Mouse (Mus musculus): Measurements from ENCODE around the gene Ncf2. TPM values are rescaled to one million over a fixed set of nuclear protein-coding genes. Genes with fewer than 3 reads are reported as not detected.

Ncf2 gene
- polyA plus RNA-seq, 1 experiment from 2014 or later = 2.6 TPM

- ATAC-seq (ENCODE audit: low FRiP score, low TSS enrichment) (no peak), DNase-seq (ENCODE audit: low spot score) (no peak)
- Histone ChIP-seq H3K9me3 (ENCODE audit: control insufficient read depth, low read length) (no peaks in the 10 kb centered on the region), H3K27me3 (ENCODE audit: control insufficient read depth, insufficient read depth, low read length) (no peaks in the 10 kb centered on the region), H3K4me1 (replicated peaks; ENCODE audit: control insufficient read depth, insufficient read depth) (no peaks in the 10 kb centered on the region), H3K4me3 (ENCODE audit: low read depth, low read length) (no peak overlapping the region), H3K4me2 (replicated peaks; ENCODE audit: low read depth) (no peak overlapping the region), H3K36me3 (ENCODE audit: control insufficient read depth, insufficient read depth, low read length) (0 out of 2 replicates have a peak, but pooled peaks cover 3% of the 10 kb centered on the region), H3K9ac (ENCODE audit: low read length) (no peak overlapping the region), H3K27ac (replicated peaks) (no peak overlapping the region)
- WGBS = 60% methylated on average over 6 of the region's 6 CpGs
- TF ChIP-seq CTCF (IDR thresholded peaks at IDR 0.05; ENCODE audit: low read depth) (no peak), EP300 (optimal IDR thresholded peaks at IDR 0.05) (no peak)
These were observed 32.3 kb downstream of the Ncf2 start for GRCm38 (mm10) chr1:152832316-152832715.

DNA sequence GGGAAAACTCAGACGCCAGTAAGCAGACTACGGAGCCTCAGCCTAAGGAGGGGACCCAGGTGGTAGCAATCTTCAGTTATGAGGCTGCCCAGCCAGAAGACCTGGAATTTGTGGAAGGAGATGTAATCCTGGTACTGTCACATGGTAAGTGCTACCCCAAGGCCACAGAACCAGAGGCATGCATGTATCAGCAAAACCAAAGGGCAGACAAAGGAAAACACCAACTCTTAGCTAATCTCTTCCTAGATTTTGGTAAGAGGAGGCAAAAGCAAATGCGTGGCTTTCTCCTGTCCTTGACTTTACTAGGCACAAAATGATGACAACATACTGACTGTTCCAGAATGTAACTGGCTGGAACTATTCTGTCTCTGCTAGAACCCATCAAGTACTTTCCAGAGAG is 35.1 kb downstream of the Ncf2 start:
- WGBS = 97% methylated on average over 3 of the region's 3 CpGs
- H3K36me3 ChIP-seq (ENCODE audit: control insufficient read depth, insufficient read depth, low read length) = peaks cover 12% of the 10 kb centered on the region; the same call in 1 of the 2 replicates
- no peak for TF ChIP-seq EP300 (optimal IDR thresholded peaks at IDR 0.05)
- TF ChIP-seq CTCF (IDR thresholded peaks at IDR 0.05; ENCODE audit: low read depth) = no peak

DNA sequence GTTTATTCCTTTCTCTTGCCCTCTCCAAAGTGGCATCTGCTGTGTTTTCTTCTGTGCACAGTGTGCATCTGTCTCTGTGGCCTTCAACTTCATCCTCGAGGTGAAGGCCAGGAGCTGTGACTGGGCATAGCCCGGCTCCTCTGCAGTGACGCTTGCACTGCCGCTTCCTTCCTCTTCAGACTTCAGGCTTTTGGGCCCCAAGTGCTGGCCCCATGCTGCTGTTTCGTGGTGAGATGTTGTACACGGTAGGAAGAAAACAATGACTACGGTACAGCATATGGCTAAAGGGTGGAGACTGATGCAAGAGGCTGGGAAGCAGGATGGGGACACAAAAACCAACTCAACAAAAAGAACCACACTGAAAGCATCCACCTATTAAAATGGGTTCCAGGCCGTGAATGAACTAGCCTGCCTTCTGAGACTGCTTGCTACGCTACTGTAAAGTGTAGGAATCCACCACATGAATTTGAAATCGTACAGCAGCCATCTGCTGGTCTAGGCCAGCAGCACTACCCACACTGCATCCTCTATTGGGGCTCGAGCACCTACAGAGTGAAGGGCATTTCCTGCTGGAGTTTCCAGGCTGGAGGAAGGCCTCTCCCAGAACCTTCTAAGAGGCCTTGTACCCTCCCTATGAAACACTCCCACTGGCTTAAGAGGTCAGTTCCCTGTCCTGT is 38.2 kb downstream of the Ncf2 start:
- H3K36me3 ChIP-seq (ENCODE audit: control insufficient read depth, insufficient read depth, low read length) = peaks cover 16% of the 10 kb centered on the region
- no peak for ATAC-seq (ENCODE audit: low FRiP score, low TSS enrichment)

More for the DNA sequence above, 35.1 kb downstream of the Ncf2 start:
- H3K4me2 ChIP-seq (replicated peaks; ENCODE audit: low read depth) = no peak overlapping the region
- no peak overlapping the region for H3K27ac ChIP-seq (replicated peaks)
- no peak for DNase-seq (ENCODE audit: low spot score)
- ATAC-seq (ENCODE audit: low FRiP score, low TSS enrichment) = no peak
- H3K4me3 ChIP-seq (ENCODE audit: low read depth, low read length) = no peak overlapping the region
- no peaks in the 10 kb centered on the region for H3K27me3 ChIP-seq (ENCODE audit: control insufficient read depth, insufficient read depth, low read length)
- H3K9me3 ChIP-seq (ENCODE audit: control insufficient read depth, low read length) = no peaks in the 10 kb centered on the region
- no peaks in the 10 kb centered on the region for H3K4me1 ChIP-seq (replicated peaks; ENCODE audit: control insufficient read depth, insufficient read depth)
- H3K9ac ChIP-seq (ENCODE audit: low read length) = no peak overlapping the region

GRCm38 (mm10) chr1:152838841-152839240 is 38.8 kb downstream of the Ncf2 start:
- 86% methylated on average over 12 of the region's 12 CpGs for WGBS
- no peak for ATAC-seq (ENCODE audit: low FRiP score, low TSS enrichment)
- Histone ChIP-seq H3K27ac (replicated peaks) (no peak overlapping the region), H3K9me3 (ENCODE audit: control insufficient read depth, low read length) (no peaks in the 10 kb centered on the region), H3K36me3 (ENCODE audit: control insufficient read depth, insufficient read depth, low read length) (peaks cover 20% of the 10 kb centered on the region), H3K4me1 (replicated peaks; ENCODE audit: control insufficient read depth, insufficient read depth) (no peaks in the 10 kb centered on the region), H3K9ac (ENCODE audit: low read length) (no peak overlapping the region), H3K4me3 (ENCODE audit: low read depth, low read length) (no peak overlapping the region), H3K4me2 (replicated peaks; ENCODE audit: low read depth) (no peak overlapping the region), H3K27me3 (ENCODE audit: control insufficient read depth, insufficient read depth, low read length) (no peaks in the 10 kb centered on the region)
- DNase-seq (ENCODE audit: low spot score) = no peak
- no peak for TF ChIP-seq CTCF (IDR thresholded peaks at IDR 0.05; ENCODE audit: low read depth)
- no peak for TF ChIP-seq EP300 (optimal IDR thresholded peaks at IDR 0.05)

More for the DNA sequence above, 38.2 kb downstream of the Ncf2 start:
- DNase-seq (ENCODE audit: low spot score) = no peak
- H3K4me3 ChIP-seq (ENCODE audit: low read depth, low read length) = no peak overlapping the region
- no peak overlapping the region for H3K4me2 ChIP-seq (replicated peaks; ENCODE audit: low read depth)
- H3K27ac ChIP-seq (replicated peaks) = no peak overlapping the region
- TF ChIP-seq EP300 (optimal IDR thresholded peaks at IDR 0.05) = no peak
- no peak for TF ChIP-seq CTCF (IDR thresholded peaks at IDR 0.05; ENCODE audit: low read depth)
- H3K9ac ChIP-seq (ENCODE audit: low read length) = no peak overlapping the region
- 82% methylated on average over 11 of the region's 11 CpGs for WGBS
- no peaks in the 10 kb centered on the region for H3K4me1 ChIP-seq (replicated peaks; ENCODE audit: control insufficient read depth, insufficient read depth)
- no peaks in the 10 kb centered on the region for H3K27me3 ChIP-seq (ENCODE audit: control insufficient read depth, insufficient read depth, low read length)
- H3K9me3 ChIP-seq (ENCODE audit: control insufficient read depth, low read length) = no peaks in the 10 kb centered on the region

DNA sequence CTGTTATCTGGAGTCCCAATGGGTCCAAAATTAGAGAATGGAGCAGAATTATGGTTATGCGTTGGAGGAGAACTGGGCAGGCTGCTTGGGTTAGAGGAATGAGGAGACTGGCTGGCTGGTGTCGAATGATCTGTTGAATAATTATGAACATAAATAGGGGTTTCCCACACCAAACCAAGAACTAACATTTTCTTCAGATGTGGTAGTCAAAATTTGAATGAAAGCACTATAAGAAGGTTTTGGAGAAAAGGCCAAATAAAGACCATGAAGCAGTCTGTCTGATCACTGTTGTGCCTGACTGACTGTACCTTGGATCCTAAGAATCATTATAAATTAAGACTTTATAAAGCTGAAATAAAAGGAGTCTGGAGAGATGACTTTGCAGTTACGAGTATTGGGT is 40.3 kb downstream of the Ncf2 start:
- H3K9me3 ChIP-seq (ENCODE audit: control insufficient read depth, low read length) = no peaks in the 10 kb centered on the region
- no peak overlapping the region for H3K4me2 ChIP-seq (replicated peaks; ENCODE audit: low read depth)
- 89% methylated on average over 3 of the region's 3 CpGs for WGBS
- H3K27me3 ChIP-seq (ENCODE audit: control insufficient read depth, insufficient read depth, low read length) = no peaks in the 10 kb centered on the region
- TF ChIP-seq CTCF (IDR thresholded peaks at IDR 0.05; ENCODE audit: low read depth) = no peak
- TF ChIP-seq EP300 (optimal IDR thresholded peaks at IDR 0.05) = no peak
- ATAC-seq (ENCODE audit: low FRiP score, low TSS enrichment) (no peak), DNase-seq (ENCODE audit: low spot score) (no peak)
- peaks cover 25% of the 10 kb centered on the region for H3K36me3 ChIP-seq (ENCODE audit: control insufficient read depth, insufficient read depth, low read length)
- no peaks in the 10 kb centered on the region for H3K4me1 ChIP-seq (replicated peaks; ENCODE audit: control insufficient read depth, insufficient read depth)
- no peak overlapping the region for H3K27ac ChIP-seq (replicated peaks)
- H3K9ac ChIP-seq (ENCODE audit: low read length) = no peak overlapping the region
- H3K4me3 ChIP-seq (ENCODE audit: low read depth, low read length) = no peak overlapping the region

DNA sequence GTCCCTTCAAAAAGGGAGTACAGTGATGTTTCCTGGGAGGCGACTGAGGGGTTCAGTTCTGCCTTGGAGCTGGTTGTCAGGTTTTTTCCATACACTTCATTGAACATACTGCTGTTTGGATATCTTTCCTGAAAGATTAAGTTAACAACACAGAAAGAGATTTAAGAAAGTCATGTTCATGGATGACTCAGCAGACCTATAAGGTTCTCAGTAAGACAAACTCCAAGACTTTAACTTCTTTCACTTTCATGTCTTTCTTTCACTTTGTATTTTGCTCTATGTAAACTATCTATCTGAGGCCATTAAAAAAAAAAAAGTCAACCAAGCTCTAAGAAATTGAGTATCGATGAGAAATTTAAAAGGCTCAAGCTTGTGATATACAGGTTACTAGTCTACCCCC is 41.1 kb downstream of the Ncf2 start:
- H3K27ac ChIP-seq (replicated peaks) = no peak overlapping the region
- TF ChIP-seq CTCF (IDR thresholded peaks at IDR 0.05; ENCODE audit: low read depth) (no peak), EP300 (optimal IDR thresholded peaks at IDR 0.05) (no peak)
- H3K4me2 ChIP-seq (replicated peaks; ENCODE audit: low read depth) = no peak overlapping the region
- DNase-seq (ENCODE audit: low spot score) (no peak), ATAC-seq (ENCODE audit: low FRiP score, low TSS enrichment) (no peak)
- peaks cover 28% of the 10 kb centered on the region for H3K36me3 ChIP-seq (ENCODE audit: control insufficient read depth, insufficient read depth, low read length)
- no peak overlapping the region for H3K9ac ChIP-seq (ENCODE audit: low read length)
- no peaks in the 10 kb centered on the region for H3K9me3 ChIP-seq (ENCODE audit: control insufficient read depth, low read length)
- no peaks in the 10 kb centered on the region for H3K4me1 ChIP-seq (replicated peaks; ENCODE audit: control insufficient read depth, insufficient read depth)
- no peaks in the 10 kb centered on the region for H3K27me3 ChIP-seq (ENCODE audit: control insufficient read depth, insufficient read depth, low read length)
- WGBS = 89% methylated on average over 2 of the region's 2 CpGs
- no peak overlapping the region for H3K4me3 ChIP-seq (ENCODE audit: low read depth, low read length)
